Mouse (Mus musculus) CD4-positive helper T cell, adult 2 months (primary cell): ENCODE measurements around the gene Gcnt7.
A peak's percentile ranks its signal among the peaks of the same experiment; 100 is the strongest.

ENCODE experiments used
- DNase-seq: peaks from one replicate; pipeline ENCODE4 v3.0.0-alpha.2; 2012; ENCODE audit warnings: low read depth, missing footprints, low spot score

Gcnt7 gene

GRCm38 (mm10) chr2:172460647-172461046 is 2.3 kb upstream of the Gcnt7 start:
- no peak for DNase-seq

- DNase-seq: no peak
Observed at GRCm38 (mm10) chr2:172452458-172452857, 5.9 kb downstream of the Gcnt7 start.

- no peak for DNase-seq
Observed at GRCm38 (mm10) chr2:172452031-172452430, 6.4 kb downstream of the Gcnt7 start.

DNA sequence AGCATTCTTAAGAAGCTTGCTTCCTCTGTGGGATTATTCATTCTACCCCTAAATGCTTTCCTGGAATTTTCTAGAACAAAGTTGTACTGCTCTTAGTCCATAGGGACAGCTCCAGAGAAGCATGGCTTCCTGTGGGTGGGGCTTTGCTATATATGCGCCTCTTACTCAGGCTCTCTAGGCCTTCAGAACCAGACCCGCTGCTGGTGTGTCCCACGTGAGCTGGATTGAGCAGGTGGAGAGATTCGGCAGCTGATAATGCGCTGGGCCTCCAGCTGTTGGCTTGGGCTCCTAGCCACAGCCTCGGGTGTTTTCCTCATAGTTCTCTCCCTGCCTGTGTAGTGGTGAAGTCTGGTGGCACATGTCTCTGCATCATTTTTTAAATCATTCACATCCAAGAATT is 7.8 kb downstream of the Gcnt7 start:
- DNase-seq: no peak

DNA sequence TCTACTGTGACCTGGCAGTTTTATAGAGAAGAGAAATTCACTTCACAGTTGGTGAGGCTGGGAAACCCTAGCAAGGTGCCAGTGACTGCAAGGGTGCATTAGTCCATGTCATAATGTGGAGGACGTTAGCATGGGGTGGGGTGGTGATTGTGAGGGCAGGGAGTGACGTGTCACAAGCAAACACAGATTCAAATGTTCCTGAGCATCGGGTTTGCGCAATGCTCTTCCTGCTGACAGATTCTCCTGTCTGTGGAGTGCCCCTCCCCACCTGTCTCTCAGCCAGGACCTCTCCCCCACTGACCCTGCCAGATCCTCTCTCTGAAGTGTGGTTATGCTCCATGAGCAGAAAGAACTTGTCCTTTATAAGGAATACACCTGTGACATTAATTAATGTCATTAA is 10.1 kb downstream of the Gcnt7 start:
- DNase-seq: no peak

DNA sequence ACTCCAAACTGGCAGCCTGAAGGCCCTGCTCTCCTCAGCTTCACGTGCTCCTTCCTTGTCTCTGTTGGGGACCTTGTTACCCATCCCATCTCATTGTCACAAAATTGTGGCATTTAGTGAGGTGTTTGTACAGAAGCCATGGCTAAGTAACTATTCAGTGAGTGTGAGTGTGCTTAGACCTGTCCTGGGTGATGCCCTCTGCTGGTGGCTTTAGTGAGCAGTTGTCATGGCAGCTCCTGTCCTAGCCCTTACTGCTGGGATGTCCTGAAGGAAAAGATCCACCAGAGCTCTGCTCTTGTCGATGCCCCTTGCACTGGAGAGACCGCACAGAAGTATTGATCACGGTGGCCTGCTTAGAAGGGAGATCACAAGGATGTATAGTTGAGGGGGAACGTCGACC is 11.1 kb downstream of the Gcnt7 start:
- DNase-seq: peak; percentile 51

- no peak for DNase-seq
Observed at GRCm38 (mm10) chr2:172445617-172446016, 12.8 kb downstream of the Gcnt7 start.

DNA sequence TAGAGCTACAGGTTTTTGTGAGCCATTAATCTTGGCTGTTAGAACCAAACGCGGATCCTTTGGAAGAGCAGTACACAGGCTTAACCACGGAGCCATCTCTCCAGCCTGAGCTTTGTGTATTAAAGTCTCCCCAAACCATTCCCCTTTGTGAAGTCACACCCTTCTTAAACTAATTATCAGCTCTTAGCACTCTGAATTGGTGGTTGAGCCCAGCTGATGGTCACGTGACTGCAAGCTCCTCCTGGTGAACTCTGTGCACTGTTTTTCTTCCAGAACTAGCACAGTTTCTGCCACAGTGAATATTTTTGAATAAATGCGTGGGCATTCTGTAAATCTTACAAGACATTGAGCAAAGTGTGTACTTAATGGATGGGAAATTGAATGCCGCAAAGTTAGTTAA is 17.2 kb downstream of the Gcnt7 start:
- DNase-seq: peak; percentile 48

DNA sequence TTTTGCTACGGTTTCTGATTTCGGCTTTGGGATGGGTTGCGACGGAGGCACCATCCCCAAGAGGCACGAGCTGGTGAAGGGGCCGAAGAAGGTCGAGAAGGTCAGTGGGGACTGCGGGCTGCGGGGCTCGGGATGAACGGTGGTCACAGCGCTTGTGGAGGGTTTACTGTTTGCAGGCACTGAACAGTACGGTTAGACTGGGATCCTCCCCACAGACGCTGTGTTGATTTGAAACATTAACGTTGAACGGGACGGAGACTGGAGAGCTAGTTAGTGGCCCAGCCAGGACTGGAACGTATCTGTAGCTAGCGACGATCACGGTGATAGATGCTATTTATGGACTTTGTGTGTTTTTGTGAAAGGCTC is 17.8 kb downstream of the Gcnt7 start:
- DNase-seq: no peak

GRCm38 (mm10) chr2:172439843-172440639 is 18.4 kb downstream of the Gcnt7 start, which contains the start of gene Rtf2:
TSS of gene Rtf2 (plus strand) at chr2:172440556.
- peak; percentile 98 for DNase-seq

- DNase-seq: peak; percentile 66
Observed at GRCm38 (mm10) chr2:172437371-172437952, 20.9 kb downstream of the Gcnt7 start.

DNA sequence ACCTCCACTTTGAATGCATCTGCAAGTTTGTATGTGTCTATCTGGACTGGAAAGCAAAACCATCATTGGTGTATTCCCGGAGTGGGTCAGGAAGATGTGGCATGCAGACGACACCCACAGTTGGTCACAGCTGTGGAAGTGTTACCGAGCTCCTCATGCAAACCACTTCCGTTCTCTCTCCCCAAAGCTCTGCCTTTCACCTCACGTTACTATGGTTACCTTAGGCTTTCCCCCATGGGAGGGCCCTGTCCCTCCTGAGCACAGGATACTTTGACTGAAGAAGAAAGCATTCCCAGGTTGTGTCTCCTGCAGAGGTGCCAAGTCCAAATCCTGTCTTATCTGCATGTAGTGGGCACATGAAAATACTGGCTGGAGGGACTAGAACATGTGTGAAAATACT is 24.6 kb downstream of the Gcnt7 start:
- DNase-seq: peak; percentile 85

- no peak for DNase-seq
Observed at GRCm38 (mm10) chr2:172430609-172431008, 27.8 kb downstream of the Gcnt7 start.

DNA sequence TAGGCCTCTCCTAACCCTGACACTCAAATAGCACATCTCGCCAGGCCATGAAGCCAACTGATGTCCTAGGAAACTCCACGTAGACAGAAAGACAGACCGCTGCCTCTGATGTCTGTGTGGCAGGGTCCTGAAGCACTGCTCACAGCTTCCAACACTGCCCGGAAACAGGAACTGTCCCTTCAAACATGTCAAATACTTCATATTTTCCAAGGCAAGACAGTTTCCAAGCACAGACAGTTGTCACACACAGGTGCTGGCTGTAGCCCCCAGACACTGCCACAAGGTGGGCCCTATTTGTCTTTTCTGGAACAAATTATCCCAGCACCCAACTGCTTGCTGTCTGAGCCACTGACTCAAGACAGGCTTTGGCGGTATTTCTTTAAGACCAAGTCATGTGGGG is 40.2 kb downstream of the Gcnt7 start:
- DNase-seq: no peak

GRCm38 (mm10) chr2:172416876-172417275 is 41.5 kb downstream of the Gcnt7 start:
- DNase-seq: no peak

DNA sequence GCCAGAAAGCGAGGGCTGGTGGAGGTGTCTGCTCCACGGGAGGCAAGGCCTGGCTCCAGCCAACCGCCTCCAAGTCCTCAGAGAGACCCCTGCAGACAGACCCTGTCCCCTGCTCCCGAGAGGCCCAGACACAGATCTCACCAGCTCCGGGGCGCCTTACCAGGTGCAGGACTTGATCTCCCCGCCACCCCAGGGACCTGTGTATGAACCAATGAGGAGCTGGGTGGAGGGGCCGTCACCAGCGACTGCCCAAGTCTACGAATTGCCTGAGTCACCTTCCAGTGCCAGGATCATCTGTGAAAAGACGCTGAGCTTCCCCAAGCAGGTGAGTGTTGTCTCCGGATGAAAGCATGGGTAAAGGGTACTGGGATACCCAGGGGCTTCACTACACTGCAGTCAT is 42.2 kb downstream of the Gcnt7 start:
- no peak for DNase-seq

DNA sequence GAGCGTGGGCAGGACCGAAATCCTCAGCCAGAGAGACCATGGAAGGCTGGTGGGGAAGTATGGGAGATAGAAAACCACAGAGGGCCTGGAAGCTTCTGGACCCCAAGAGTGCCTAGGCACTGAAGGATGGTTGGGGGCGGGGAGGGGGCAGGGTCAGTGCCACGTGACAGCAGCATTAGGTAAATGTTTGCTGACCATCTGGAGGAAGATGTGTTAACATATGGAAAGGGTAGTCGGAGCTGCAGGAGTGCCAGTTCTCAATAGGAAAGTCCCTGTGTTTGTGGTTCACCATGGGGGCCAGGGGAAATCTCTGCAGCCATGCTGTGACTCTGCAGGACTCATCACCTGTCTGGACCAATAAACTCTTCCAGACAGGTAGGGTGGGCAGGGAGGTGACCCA is 44.5 kb downstream of the Gcnt7 start:
- DNase-seq: no peak

GRCm38 (mm10) chr2:172413273-172413672 is 45.1 kb downstream of the Gcnt7 start:
- DNase-seq: no peak

GRCm38 (mm10) chr2:172412454-172412853 is 45.9 kb downstream of the Gcnt7 start:
- no peak for DNase-seq

DNA sequence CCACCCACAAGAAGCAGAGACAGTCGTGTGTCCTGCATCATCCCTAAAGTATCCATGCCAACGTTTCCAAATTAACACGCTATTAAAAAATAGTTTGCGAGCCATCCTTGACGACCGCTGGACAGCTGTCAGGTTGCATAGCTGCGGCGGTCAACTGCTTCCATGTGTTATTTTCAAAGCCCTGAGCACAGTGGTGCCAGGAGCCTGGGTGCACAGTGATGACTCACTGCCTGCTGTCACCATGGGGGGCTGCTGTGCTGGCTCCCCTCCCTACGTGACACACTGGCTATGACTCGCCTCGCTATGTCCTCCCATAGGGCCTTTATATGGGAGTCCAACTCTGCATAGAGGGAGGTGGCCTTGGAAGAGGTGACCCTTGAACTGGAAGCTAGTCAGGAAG is 47.3 kb downstream of the Gcnt7 start:
- DNase-seq: no peak

DNA sequence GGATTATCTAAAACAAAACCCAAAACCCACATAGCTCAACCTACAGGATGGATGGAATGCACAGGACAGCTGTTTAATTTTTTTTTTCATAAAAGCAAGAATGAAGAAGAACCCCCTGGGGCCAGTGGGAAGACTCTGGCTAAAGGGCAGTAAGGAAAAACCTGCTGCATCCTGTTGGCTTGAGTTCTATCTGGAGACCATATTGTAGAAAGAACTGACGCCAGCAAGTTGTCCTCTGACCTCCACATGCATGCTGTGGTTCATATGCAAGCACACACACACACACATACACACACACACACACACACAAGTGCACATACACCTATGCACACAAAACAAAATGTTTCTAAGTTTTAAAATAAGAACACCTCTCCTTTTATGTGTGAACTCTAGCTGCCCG is 47.7 kb downstream of the Gcnt7 start:
- DNase-seq: no peak

GRCm38 (mm10) chr2:172407499-172407898 is 50.9 kb downstream of the Gcnt7 start:
- DNase-seq: peak; percentile 42

DNA sequence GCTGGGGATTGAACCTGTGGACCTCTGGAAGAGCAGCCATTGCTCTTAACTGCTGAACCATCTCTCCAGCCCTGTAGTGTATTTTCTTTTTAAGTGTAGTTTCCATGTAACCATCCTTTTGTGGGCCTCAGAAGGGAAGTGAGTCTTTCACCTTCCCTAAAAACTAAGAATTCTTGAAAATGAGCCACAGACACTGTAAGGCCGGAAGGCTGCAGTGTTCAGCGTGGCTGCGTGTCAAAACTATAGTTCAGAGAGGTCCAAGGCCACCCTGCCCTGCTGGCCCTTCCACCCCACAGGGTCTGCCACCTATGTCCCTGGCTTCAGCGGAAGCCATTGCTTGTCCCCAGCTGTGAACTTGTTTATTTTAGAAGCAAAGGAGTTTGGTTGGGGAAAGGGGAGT is 52.2 kb downstream of the Gcnt7 start:
- no peak for DNase-seq
